Mouse (Mus musculus) frontal cortex, postnatal 14 days (tissue): Measurements from ENCODE around the gene Zdhhc17.

Experiments used
- DNase-seq, 2 experiments: peaks; one replicate each; pipeline ENCODE4 v3.0.0; 2022; ENCODE audit warnings: low spot score in 2 of 2

Gene Zdhhc17

DNA sequence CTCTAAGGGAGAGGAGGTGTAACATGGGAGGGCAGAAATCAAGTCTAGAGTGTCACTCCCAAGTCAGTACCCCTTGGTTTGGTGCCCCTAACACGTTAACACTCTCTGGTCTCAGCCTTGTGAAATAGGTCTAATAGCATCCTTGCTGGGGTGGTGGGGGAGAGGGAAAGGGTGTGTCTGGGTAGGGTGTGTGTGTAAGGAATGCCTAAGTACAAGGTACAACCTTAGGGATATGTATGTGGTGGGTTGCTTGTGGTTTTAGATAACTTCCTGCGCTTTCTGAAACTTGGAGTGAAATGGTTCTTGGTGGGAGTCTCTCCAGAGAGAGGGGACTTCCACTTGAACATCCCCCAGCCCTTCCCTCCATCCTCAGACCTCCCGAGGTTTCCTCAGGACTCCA is 88.0 kb downstream of the Zdhhc17 start:
- DNase-seq, result no peak

DNA sequence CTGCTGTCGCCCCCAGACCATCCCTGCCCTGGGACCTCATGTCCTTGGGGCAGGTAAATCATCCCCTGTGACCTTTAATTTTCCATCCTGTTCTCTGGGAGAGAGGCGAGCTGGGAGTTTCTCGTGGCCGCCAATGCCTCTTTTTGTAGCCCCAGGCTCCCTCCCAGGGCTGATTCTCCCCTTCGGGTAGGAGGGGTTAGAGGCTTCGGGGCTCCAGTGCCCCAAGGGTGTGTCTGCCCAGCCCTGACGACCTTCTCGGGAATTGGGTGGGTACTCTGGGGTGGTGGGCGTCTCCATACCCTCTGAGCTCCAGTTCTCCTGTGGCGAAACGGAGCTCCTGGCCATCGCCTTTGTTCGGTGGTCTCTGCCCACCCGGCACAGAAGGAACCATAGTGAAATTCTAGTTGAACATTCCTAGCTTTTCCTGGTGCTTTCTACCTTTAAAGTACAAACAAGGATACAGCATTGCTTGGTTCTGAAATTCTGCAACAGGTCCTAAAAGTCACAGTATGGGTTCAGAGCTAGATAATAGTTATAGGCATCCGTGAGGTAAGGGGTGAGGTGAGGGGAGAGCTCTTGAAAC is 89.5 kb downstream of the Zdhhc17 start:
- no peak for DNase-seq

DNA sequence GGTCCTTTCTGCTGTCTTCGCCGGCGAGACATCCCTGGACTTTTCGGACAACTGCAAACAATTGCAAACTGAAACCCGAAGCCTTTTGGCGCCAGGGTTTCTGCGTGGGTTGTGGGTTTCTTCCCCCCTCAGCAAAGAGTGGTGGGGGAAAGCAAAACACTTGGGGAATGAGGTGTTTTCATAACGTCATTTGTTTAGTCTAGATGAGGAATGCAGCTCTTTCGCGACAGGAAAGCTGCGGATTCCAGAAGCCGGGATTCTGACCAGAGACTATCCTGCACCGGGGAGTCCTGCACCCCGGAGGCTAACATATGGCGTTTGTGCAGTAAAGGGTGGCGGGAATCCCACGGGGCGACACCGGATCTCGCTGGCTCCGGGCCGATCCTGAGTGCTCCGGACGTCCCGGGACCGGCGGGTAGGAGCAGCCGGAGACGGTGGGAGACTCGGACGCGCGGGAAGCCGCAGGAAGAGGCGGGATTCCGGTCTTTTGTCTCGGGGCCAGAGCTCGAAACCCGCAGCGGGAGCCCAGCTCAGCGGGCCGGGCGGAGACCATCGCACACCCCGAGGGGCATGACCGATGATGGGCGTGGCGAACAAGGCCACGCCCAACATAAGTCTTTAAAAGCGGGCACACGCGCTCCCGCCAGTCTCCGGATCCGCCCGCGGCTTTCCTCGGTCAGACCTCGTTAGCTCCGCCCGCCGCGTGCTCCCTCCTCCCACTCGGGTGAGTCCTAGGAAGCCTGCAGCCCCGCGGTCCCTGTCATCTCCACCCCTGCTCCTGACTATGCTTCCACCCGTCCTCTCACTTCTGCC is 90.2 kb downstream of the Zdhhc17 start, which contains the start of gene Csrp2:
Gene Csrp2, plus strand, starts transcription at position 259 of the 813 bp plus-strand sequence.
- DNase-seq, result peak in 1 of 2 experiments; percentile 63

DNA sequence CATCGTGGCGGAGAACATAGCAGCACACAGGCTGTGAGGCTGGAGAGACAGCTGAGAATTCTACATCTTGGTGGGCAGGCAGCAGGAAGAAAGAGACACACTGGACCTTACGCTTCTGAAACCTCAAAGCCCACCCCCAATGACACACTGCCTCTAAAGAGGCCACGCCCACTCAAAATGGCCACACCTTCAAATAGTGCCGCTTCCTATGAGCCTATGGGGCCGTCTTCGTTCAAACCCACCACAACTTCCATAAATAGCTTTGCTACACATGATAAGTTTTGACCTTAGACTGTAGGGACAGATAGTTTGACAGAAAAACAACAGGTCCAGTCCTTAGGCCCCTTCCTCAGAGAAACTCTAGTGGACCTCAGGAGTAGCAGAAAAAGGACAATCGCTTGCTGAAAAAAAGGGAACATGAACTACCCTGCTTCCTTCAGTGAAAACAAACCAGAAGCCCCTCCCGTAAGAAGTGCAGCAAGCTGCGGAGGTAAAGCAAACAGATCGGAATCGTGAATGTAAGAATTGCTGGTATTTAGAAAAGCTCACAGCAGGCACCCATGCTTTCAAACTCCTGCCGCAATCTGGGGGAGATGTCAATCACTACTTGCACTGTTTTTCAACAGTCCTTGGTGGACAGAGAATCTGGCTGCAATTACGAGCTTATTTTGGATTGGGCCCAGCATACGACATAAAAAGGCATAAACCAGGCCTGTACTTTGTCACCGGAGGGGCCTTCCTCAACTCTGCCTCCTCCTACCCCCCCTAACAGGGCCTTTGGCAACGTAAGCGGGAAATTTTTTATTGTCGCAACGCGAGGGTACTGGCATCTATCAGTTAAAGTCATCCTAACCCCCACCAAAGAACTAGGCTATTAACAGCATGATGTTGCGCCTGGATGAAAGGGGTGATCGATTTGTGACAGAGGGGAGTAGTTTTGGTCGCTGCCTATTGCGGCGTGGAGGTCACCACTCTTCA is 91.2 kb downstream of the Zdhhc17 start:
- no peak for DNase-seq

DNA sequence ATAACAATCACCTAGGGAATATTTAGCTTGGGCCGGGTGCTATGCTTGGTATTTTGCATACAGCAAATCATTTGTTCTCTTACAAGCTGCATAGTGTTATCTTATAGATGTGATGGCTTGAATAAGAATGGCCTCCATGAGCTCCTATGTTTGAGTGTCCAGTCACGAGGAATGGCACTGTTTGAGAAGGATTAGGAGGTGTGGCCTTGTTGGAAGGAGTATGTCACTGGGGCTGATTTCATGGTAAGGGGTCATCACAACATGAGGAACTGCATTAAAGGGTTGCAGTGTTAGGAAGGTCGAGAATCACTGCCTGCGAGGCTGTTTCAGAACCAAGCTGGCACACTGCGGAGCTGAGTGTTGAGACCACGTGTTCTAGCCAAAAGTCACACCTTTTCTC is 92.4 kb downstream of the Zdhhc17 start:
- DNase-seq, result no peak

DNA sequence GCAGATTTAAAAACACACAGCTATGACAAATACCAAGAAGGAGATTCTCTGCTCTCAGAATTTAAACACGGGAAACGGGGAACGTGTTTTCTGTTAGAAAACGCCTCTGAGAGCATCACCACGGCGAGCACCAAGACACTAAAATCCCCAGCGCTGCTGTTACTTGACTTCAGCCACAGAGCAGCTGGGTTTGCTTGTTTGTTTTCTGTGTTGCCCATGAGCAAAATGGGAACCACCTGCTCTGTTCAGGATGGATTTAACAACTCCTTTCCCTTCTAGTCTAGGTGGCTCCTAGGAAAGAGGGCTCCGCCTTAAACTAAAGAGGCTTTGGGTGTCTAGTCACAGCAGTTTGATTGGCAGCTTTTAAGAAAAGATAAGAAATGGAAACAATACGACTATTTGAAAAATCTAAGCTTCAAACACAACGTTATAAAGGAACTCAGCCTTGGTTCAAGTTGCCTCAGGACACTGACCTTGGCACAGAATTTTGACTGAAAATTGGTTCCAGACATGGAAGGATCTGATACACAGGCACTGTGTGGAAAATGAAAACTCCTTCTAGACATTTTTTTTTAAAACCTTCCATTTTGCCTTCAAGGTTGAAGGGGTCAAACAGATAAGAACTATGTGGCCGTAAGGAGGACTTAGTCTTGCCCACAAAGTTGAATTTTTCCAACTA is 93.1 kb downstream of the Zdhhc17 start:
- DNase-seq, result no peak

DNA sequence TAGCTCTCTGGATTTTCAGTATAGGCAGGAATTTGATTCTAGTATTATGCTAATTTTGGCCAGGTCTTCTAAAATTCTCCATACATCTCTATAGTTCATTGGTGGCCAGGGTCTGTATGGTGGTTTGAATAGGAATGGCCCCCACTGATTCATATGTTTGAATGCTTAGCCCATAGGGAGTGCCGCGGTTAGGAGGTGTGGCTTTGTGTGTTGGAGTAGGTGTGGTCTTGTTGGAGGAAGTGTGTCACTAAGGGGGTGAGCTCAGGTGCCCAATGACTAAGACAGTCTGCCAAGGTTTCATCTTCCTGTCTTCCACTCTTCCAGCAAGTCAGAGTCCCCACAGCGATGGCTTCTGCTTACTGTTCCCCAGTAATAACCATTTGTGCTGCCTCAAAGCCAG is 106.1 kb downstream of the Zdhhc17 start:
- DNase-seq, result no peak

DNA sequence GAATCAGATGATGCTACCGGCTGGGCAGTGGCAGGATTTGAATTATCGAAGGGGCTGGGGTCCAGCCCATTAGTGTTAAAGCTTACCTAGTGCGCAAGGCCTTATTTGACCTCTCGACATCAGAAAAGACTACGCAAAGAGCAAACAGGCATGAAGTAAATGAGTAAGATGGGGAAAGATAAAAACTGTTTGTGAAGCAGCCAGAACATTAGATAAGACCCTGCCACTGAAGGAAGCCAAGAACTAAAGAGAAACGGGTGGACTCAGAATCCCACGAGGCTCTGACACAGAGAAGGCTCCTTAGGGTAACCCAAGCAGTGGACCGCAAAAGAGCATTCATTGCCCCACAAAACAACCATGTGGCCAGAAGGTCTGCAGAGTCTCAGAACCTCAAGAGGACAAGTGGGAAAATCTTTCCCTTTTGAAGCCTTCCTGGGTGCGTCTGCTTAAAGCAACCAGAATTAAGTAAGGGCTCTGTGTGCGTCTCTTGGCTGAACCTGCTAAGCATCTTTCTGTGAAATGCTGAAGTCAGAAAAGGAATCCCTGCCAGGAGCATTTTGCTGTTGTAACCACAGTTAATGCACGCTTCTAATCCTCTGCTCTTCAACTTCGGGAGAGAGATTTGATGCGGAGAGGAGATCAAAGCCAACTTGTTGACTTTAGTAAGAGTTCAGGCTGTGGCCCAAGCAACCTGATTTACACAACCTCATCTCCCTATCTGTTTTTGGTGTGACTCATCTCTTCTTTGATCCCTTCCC is 110.0 kb downstream of the Zdhhc17 start:
- no peak for DNase-seq
